Mouse (Mus musculus): ENCODE results near the gene Mup5.
"Not testable (repeated sequence)": the region's sequence is repeated elsewhere in the genome, so short reads cannot be mapped to it uniquely, and the experiment has no call there.

The Mup5 gene

DNA sequence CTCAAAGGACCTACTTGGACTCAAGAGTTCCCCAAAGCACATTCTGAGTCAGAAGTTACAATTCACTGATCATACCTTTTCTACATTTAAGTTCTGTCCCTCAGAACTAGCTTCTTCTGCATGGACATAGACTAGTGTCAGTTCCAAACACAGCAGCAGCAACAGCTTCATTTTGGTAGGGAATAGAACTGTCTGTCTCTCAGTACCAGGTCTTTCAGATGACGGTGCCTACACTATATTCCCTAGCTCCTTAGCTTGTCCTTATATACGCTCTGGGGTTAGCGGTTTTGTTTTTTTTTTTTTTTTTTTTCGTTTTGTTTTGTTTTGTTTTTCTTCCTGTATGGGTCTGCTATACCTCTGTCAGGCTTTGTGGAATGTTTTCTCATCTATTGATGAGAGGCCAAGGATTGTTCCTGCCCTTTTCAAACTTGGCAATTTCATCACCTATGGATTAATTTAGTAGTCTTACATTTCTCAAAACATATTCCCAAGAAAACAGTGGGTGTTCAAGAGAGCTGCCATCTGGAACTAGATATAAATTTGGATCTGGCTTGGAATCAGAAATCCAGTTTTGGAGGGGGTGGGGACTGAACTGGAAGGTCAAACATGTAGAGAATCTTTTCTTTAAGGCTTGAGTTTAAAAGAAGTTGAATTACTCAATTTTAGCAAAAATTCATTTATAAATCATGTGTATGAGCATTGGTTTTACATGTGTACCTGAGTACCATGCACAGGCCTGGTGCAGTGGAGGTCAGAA is at the start of gene Mup5:
Gene Mup5 (minus strand): TSS at position 282 of the 757 bp plus-strand sequence.
- DNase-seq: no peak

GRCm38 (mm10) chr4:61858160-61858559 is 23.1 kb upstream of the Mup5 start:
- peak; percentile 27 to 40 for DNase-seq

- DNase-seq: no peak
These were observed 21.0 kb upstream of the Mup5 start for GRCm38 (mm10) chr4:61855831-61856698.

DNA sequence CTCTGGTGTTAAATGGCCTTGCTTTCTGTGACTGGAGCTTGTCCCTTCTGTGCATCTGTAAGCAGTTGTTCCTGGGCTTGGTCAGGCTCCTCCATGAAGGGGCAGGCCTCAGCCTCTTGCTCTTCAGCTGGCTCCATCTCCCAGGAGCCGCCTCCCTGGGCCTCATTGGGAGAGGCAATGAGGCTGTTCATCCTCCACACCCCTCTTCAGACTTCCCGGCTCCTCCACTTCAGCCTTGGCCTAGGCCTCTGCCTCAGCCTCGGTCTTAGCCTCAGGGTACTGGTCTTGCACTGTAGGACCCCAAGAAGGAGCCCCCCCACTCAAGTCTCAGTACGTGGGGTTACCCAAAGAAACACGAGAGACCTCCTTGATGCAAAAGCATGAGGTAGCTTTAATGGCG is 20.3 kb upstream of the Mup5 start:
- no peak for DNase-seq

DNA sequence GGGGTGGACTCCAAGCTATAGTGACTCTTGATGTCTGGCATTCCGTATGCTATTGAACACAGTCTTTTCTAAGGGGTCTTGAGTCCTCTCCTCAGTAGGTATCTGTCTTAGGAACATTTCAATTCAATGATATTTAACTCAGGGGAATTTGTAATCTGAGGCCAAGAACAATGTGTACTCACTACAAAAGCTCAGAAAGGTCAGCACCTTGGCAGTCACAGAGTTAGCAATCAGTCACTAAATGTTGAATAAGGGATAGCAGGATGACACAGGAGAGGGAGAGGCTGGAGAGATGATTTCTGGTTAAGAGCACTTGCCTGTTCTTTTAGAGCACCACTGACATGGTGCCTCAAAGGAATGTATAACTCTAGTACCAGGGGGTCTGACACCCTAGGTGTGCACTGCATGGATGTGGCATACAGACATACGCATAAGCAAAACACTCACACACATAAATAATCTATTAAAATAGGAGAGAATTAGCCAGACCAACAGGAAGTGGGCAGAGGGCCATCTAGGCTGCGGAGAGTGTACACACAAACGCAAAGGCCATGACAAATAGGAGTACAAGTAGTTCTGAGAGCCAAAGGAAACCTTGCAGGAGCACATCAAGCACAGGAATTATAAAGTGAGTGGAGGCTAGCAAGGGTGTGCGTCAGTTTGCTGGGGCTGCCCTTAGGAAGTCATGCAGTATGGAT is 9.9 kb upstream of the Mup5 start:
- no peak for DNase-seq

GRCm38 (mm10) chr4:61829211-61829610 is 5.8 kb downstream of the Mup5 start:
- DNase-seq: no peak

DNA sequence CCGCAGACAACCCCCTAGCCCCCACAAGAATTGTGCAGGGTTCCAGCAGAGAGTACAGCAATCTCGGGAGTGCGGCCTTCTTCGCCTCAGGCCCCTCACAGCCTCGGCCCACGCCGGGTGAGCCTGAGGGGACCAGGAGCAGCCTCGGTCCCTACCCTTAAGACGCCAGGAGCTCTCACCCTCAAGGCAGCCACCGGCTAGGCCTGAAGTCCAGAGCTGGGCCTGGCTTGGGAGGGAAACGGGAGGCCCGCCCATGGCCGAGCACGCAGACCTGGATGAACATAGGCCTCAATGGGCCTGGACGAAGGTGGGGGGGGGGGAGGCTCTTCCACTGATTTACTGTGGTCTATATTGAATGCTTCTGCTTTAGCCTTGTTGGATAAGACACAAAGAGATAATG is 11.8 kb downstream of the Mup5 start:
- DNase-seq: no peak

GRCm38 (mm10) chr4:61822541-61822940 is 12.5 kb downstream of the Mup5 start:
- not testable (repeated sequence) for DNase-seq

DNA sequence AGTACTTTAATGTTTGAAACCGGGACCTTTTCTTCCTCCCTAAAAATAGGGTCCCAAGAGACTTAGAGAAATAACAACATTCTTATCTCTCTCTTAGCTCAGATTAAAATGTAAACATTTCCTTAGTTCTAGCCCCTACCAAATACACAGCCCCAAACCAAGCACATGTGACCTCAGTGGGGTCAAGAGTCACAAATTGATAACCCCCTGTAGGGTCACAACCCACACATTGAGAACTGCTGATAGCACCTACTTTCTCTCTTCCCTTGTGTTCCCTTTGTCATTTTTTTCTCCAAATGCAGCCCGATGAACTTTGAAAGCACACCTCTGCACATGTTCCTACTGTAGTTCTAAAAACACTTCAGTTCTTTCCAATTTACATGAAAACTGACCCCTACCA is 19.4 kb downstream of the Mup5 start:
- no peak for DNase-seq

- DNase-seq: no peak
These were observed 21.6 kb downstream of the Mup5 start for GRCm38 (mm10) chr4:61813435-61813834.

DNA sequence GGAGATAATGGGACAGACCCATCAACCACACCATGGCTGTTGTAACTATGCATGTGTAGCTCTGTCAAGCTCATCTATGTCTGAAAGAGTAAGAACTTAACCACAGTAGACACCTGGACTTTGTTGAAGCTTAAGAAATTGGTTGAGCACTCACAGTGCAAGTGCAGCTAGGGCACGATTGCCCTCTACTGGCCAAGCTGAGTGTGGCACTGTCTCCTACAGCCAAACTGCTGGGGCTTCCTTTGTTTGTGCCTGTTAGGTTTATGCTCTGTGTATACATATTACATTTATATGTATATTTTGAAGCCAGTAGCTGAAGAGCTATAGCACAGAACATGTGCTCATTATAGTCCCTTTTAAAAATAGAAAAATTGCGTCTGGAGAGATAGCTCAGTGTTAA is 23.8 kb downstream of the Mup5 start:
- DNase-seq: peak; percentile 57 to 61

GRCm38 (mm10) chr4:61808926-61809325 is 26.1 kb downstream of the Mup5 start:
- not testable (repeated sequence) for DNase-seq

GRCm38 (mm10) chr4:61789699-61790098 is 45.3 kb downstream of the Mup5 start:
- DNase-seq: not testable (repeated sequence)

GRCm38 (mm10) chr4:61784231-61784630 is 50.8 kb downstream of the Mup5 start:
- DNase-seq: not testable (repeated sequence)

GRCm38 (mm10) chr4:61782169-61782568 is 52.9 kb downstream of the Mup5 start, which contains the start of gene Mup19:
Mup19 (minus strand) TSS chr4:61782269.
- not testable (repeated sequence) for DNase-seq

Data from cerebellum, postnatal 10 days (tissue).